Mouse (Mus musculus) forebrain, embryonic 12.5 days (tissue): ENCODE measurements around the gene Pdrg1. TPM values are rescaled to one million over a fixed set of nuclear protein-coding genes. Genes with fewer than 3 reads are reported as not detected.

Experiments used
- ATAC-seq: fragments of 200-750 bp; cut with Nextera tagmentation; 2 replicates; pipeline ENCODE4 v1.8.0; 2017; ENCODE audit warnings: moderate TSS enrichment; ENCODE audit not compliant: low FRiP score
- H3K27ac ChIP-seq: fragments of 300-500 bp; sonication (generic); 2 replicates; pipeline ENCODE4 v1.5.1; 2016; ENCODE audit warnings: mild to moderate bottlenecking
- H3K27me3 ChIP-seq: fragments of 300-500 bp; sonication (generic); 2 replicates; pipeline ENCODE4 v1.6.1; 2016; ENCODE audit warnings: mild to moderate bottlenecking
- H3K36me3 ChIP-seq: fragments of 300-500 bp; sonication (generic); replicated peaks from 2 replicates; pipeline ENCODE4 v1.6.1; 2016; ENCODE audit warnings: mild to moderate bottlenecking
- H3K4me1 ChIP-seq: fragments of 300-500 bp; sonication (generic); 2 replicates; pipeline ENCODE4 v1.6.1; 2016
- H3K4me2 ChIP-seq: fragments of 300-500 bp; sonication (generic); 2 replicates; pipeline ENCODE4 v1.6.1; 2016; ENCODE audit warnings: mild to moderate bottlenecking, moderate library complexity
- H3K4me3 ChIP-seq: fragments of 300-500 bp; sonication (generic); replicated peaks from 2 replicates; pipeline ENCODE4 v1.5.1; 2016; ENCODE audit warnings: mild to moderate bottlenecking
- H3K9ac ChIP-seq: fragments of 300-500 bp; sonication (generic); 2 replicates; pipeline ENCODE4 v1.6.1; 2016; ENCODE audit warnings: mild to moderate bottlenecking
- H3K9me3 ChIP-seq: fragments of 300-500 bp; sonication (generic); 2 replicates; pipeline ENCODE4 v1.6.1; 2016
- WGBS: fragments of 180-500 bp; shearing (Covaris S2); methylation state at CpG from one replicate; pipeline ENCODE4 v1.1.7; 2016; 5-methylcytosine and 5-hydroxymethylcytosine counted together
- polyA plus RNA-seq: library from polyadenylated mRNA; unstranded; fragments of >200 nt; fragmentation: Nextera tagmentation; extraction: Ambion mirVana; gene quantifications from 2 replicates; pipeline ENCODE4 v1.2.1, GENCODE M21; 2016

The Pdrg1 gene
- polyA plus RNA-seq, 1 experiment from 2014 or later = 119 TPM

GRCm38 (mm10) chr2:152991529-152991928, 23.7 kb downstream of the Pdrg1 start:
- Histone ChIP-seq H3K27me3 (no peaks in the 10 kb centered on the region), H3K27ac (no peak overlapping the region), H3K4me1 (no peaks in the 10 kb centered on the region), H3K9me3 (no peaks in the 10 kb centered on the region), H3K4me3 (no peak overlapping the region), H3K9ac (no peak overlapping the region), H3K4me2 (no peak overlapping the region), H3K36me3 (no peaks in the 10 kb centered on the region)
- 91% methylated on average over 9 of the region's 9 CpGs for WGBS
- ATAC-seq = no peak

GRCm38 (mm10) chr2:152985582-152985981, 29.6 kb downstream of the Pdrg1 start:
- Histone ChIP-seq H3K27me3 (no peaks in the 10 kb centered on the region; the same call in 1 of the 2 replicates), H3K27ac (no peak overlapping the region), H3K9ac (no peak overlapping the region), H3K36me3 (no peaks in the 10 kb centered on the region), H3K4me3 (no peak overlapping the region), H3K9me3 (no peaks in the 10 kb centered on the region), H3K4me1 (peaks cover 7% of the 10 kb centered on the region), H3K4me2 (no peak overlapping the region)
- WGBS = 27% methylated on average over 1 of the region's 1 CpGs
- peak; percentile 57; the same call in 1 of the 2 replicates for ATAC-seq

GRCm38 (mm10) chr2:152976991-152977390, 38.2 kb downstream of the Pdrg1 start:
- H3K4me1 ChIP-seq = no peaks in the 10 kb centered on the region
- no peaks in the 10 kb centered on the region for H3K9me3 ChIP-seq
- H3K27me3 ChIP-seq = no peaks in the 10 kb centered on the region; the same call in 1 of the 2 replicates
- H3K9ac ChIP-seq = no peak overlapping the region
- no peak overlapping the region for H3K4me3 ChIP-seq
- no peak overlapping the region for H3K4me2 ChIP-seq
- no peak overlapping the region for H3K27ac ChIP-seq
- H3K36me3 ChIP-seq = no peaks in the 10 kb centered on the region
- 46% methylated on average over 3 of the region's 3 CpGs for WGBS
- ATAC-seq = no peak

DNA sequence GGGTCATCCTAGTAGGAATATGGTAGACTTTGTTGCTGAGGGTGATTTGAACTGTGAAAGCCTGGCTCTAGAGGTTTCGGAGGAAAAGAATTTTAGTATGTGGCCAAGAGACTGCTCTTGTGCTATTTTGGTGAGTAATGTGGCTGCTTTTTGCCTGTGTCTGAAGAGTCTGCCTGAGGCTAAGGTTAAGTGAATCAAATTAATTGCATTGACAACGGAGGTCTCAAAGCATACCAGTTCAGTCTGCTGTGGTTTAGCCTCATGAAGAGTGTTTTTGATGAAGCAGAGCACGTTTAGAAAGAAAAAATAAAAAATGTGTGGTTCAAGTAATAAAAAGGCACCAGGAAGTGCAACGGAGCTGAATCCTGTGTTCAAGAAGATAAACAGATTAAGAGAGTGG, 49.7 kb downstream of the Pdrg1 start:
- Histone ChIP-seq H3K36me3 (no peaks in the 10 kb centered on the region), H3K9ac (no peak overlapping the region), H3K27ac (no peak overlapping the region), H3K4me1 (peaks cover 9% of the 10 kb centered on the region; the same call in 1 of the 2 replicates), H3K27me3 (peaks cover 7% of the 10 kb centered on the region), H3K4me2 (no peak overlapping the region), H3K9me3 (no peaks in the 10 kb centered on the region), H3K4me3 (no peak overlapping the region)
- ATAC-seq = no peak
- 75% methylated on average over 4 of the region's 4 CpGs for WGBS

DNA sequence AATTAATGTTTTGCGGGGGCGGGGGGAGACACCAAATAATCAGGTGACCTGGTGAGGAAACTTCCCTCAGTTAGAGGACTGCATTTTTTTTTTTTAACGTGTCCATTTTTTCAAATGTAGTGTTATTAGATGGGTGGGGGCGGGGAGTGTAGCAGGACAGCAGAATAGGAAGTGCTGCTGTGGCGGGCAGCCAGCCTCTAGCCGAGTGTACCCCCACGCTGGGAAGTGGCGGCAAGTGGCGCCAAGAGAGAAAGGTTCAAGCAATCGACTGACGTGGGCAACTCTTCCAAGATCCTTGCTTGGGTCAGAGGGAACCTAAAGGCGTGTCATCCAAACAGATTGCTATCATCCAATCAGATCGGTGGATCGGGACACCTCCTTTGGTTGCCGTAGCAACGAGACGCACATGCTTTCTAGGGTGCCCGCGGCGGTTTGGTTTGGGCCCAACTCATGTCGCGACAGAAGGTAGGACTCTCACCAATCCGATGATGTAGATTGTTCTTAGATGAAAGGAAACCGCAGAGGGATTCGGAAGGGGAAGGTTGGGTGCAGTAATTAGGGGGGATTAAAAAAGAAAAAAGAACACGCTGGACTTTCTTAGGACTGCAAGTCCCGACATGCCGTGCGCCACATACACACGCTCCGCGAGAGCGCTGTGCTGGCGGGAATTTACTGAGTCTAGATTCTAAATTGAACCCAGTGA, 53.0 kb downstream of the Pdrg1 start, which contains the start of gene Ttll9:
TSS of gene Ttll9 (plus strand) at position 395 of the 703 bp plus-strand sequence.
- 1% methylated on average over 34 of the region's 34 CpGs for WGBS
- Histone ChIP-seq H3K4me3 (peak within 1 kb of the TSS; percentile 41), H3K27ac (no peak within 1 kb of the TSS)

More for the DNA sequence above, 53.0 kb downstream of the Pdrg1 start, which contains the start of gene Ttll9:
- peak within 1 kb of the TSS; percentile 70 for H3K4me2 ChIP-seq
- peaks cover 9% of the 10 kb centered on the region; the same call in 1 of the 2 replicates for H3K4me1 ChIP-seq
- ATAC-seq = peak; percentile 96
- H3K27me3 ChIP-seq = peaks cover 15% of the 10 kb centered on the region
- no peaks in the 10 kb centered on the region for H3K9me3 ChIP-seq
- H3K36me3 ChIP-seq = no peaks in the 10 kb centered on the region
- H3K9ac ChIP-seq = peak within 1 kb of the TSS; percentile 64

Other genes starting within 250 kb of the Pdrg1 start
- gene Bcl2l1, start 183.7 kb downstream of the Pdrg1 start, polyA plus RNA-seq = 159 and 164 TPM in 2 replicates
- gene Tpx2, start 167.5 kb downstream of the Pdrg1 start, polyA plus RNA-seq = 133 and 156 TPM in 2 replicates
- gene Mylk2, start 104.1 kb downstream of the Pdrg1 start, polyA plus RNA-seq = not detected in 2 replicates
- gene Foxs1, start 82.2 kb downstream of the Pdrg1 start, polyA plus RNA-seq = 1.6 and 1.8 TPM in 2 replicates
- gene Dusp15, start 63.7 kb downstream of the Pdrg1 start, polyA plus RNA-seq = 0.91 and 1.5 TPM in 2 replicates
- gene Ttll9, start 52.9 kb downstream of the Pdrg1 start, polyA plus RNA-seq = 1.2 TPM in 2 replicates
- gene Xkr7, start 16.4 kb upstream of the Pdrg1 start, polyA plus RNA-seq = 0.95 and 1.2 TPM in 2 replicates
- gene Ccm2l, start 50.5 kb upstream of the Pdrg1 start, polyA plus RNA-seq = 1.4 and 1.7 TPM in 2 replicates
- gene Hck, start 93.0 kb upstream of the Pdrg1 start, polyA plus RNA-seq = 1.3 and 1.5 TPM in 2 replicates
- 72.0 and 80.2 TPM in 2 replicates for gene Tm9sf4, start 145.9 kb upstream of the Pdrg1 start, polyA plus RNA-seq
- gene Tspyl3, start 210.0 kb upstream of the Pdrg1 start, polyA plus RNA-seq = 9.5 TPM in 2 replicates
- gene Plagl2, start 226.0 kb upstream of the Pdrg1 start, polyA plus RNA-seq = 21.4 and 28.7 TPM in 2 replicates
- gene Pofut1, start 226.1 kb upstream of the Pdrg1 start, polyA plus RNA-seq = 6.5 and 7.6 TPM in 2 replicates